Mouse (Mus musculus) embryonic facial prominence, embryonic 15.5 days (tissue): ENCODE data around the gene Phactr4. TPM values are rescaled to one million over a fixed set of nuclear protein-coding genes. Genes with fewer than 3 reads are reported as not detected.
A peak's percentile ranks its signal among the peaks of the same experiment; 100 is the strongest.

Experiments
- ATAC-seq: fragments of 200-750 bp; cut with Nextera tagmentation; 2 replicates; pipeline ENCODE4 v1.8.0; 2017; ENCODE audit warnings: low read depth, moderate TSS enrichment; ENCODE audit not compliant: insufficient number of reproducible peaks, low FRiP score, low TSS enrichment
- H3K27ac ChIP-seq: fragments of 300-500 bp; sonication (generic); replicated peaks from 2 replicates; pipeline ENCODE4 v1.5.1; 2015; ENCODE audit warnings: mild to moderate bottlenecking, inconsistent platforms
- H3K27me3 ChIP-seq: fragments of 300-500 bp; sonication (generic); 2 replicates; pipeline ENCODE4 v1.6.1; 2015; ENCODE audit warnings: inconsistent platforms
- H3K36me3 ChIP-seq: fragments of 300-500 bp; sonication (generic); 2 replicates; pipeline ENCODE4 v1.6.1; 2015; ENCODE audit warnings: mild to moderate bottlenecking, inconsistent platforms
- H3K4me1 ChIP-seq: fragments of 300-500 bp; sonication (generic); 2 replicates; pipeline ENCODE4 v1.6.1; 2015; ENCODE audit warnings: inconsistent platforms
- H3K4me2 ChIP-seq: fragments of 300-500 bp; sonication (generic); replicated peaks from 2 replicates; pipeline ENCODE4 v1.6.1; 2015; ENCODE audit warnings: mild to moderate bottlenecking, inconsistent platforms
- H3K4me3 ChIP-seq: fragments of 300-500 bp; sonication (generic); replicated peaks from 2 replicates; pipeline ENCODE4 v1.5.1; 2015; ENCODE audit warnings: mild to moderate bottlenecking, inconsistent platforms
- H3K9ac ChIP-seq: fragments of 300-500 bp; sonication (generic); 2 replicates; pipeline ENCODE4 v1.6.1; 2015; ENCODE audit warnings: inconsistent platforms
- H3K9me3 ChIP-seq: fragments of 300-500 bp; sonication (generic); replicated peaks from 2 replicates; pipeline ENCODE4 v1.6.1; 2016; ENCODE audit warnings: inconsistent platforms
- WGBS: fragments of 180-500 bp; shearing (Covaris S2); methylation state at CpG from one replicate; pipeline ENCODE4 v1.1.7; 2015; 5-methylcytosine and 5-hydroxymethylcytosine counted together
- polyA plus RNA-seq: library from polyadenylated mRNA; unstranded; fragments of >200 nt; fragmentation: Nextera tagmentation; extraction: Ambion mirVana; gene quantifications from 2 replicates; pipeline ENCODE4 v1.2.1, GENCODE M21; 2015

The Phactr4 gene
- polyA plus RNA-seq, 1 experiment from 2014 or later, result 21.8 TPM

GRCm38 (mm10) chr4:132411322-132412094, 10.8 kb downstream of the Phactr4 start:
- ATAC-seq, result no peak
- H3K27me3 ChIP-seq, result no peaks in the 10 kb centered on the region
- H3K4me2 ChIP-seq, result no peak overlapping the region
- 57% methylated on average over 8 of the region's 8 CpGs for WGBS
- H3K9me3 ChIP-seq, result no peaks in the 10 kb centered on the region
- no peak overlapping the region for H3K4me3 ChIP-seq
- no peaks in the 10 kb centered on the region for H3K4me1 ChIP-seq
- peaks cover 6% of the 10 kb centered on the region; the same call in 1 of the 2 replicates for H3K36me3 ChIP-seq
- no peak overlapping the region for H3K9ac ChIP-seq
- no peak overlapping the region; the same call in 1 of the 2 replicates for H3K27ac ChIP-seq

- H3K9me3 ChIP-seq, result no peaks in the 10 kb centered on the region
- no peak for ATAC-seq
- H3K27ac ChIP-seq, result no peak overlapping the region
- no peaks in the 10 kb centered on the region for H3K27me3 ChIP-seq
- H3K36me3 ChIP-seq, result peaks cover 6% of the 10 kb centered on the region; the same call in 1 of the 2 replicates
- H3K4me3 ChIP-seq, result no peak overlapping the region
- H3K4me1 ChIP-seq, result no peaks in the 10 kb centered on the region
- 86% methylated on average over 4 of the region's 4 CpGs for WGBS
- no peak overlapping the region for H3K9ac ChIP-seq
- H3K4me2 ChIP-seq, result no peak overlapping the region
These were observed 12.6 kb downstream of the Phactr4 start for GRCm38 (mm10) chr4:132409587-132410229.

GRCm38 (mm10) chr4:132406393-132407189, 15.7 kb downstream of the Phactr4 start:
- H3K4me3 ChIP-seq, result no peak overlapping the region
- no peak overlapping the region for H3K4me2 ChIP-seq
- ATAC-seq, result no peak
- H3K27ac ChIP-seq, result no peak overlapping the region
- no peaks in the 10 kb centered on the region for H3K36me3 ChIP-seq
- no peaks in the 10 kb centered on the region for H3K9me3 ChIP-seq
- H3K27me3 ChIP-seq, result no peaks in the 10 kb centered on the region
- WGBS, result 78% methylated on average over 13 of the region's 13 CpGs
- no peaks in the 10 kb centered on the region; the same call in 1 of the 2 replicates for H3K4me1 ChIP-seq
- H3K9ac ChIP-seq, result no peak overlapping the region

GRCm38 (mm10) chr4:132404588-132404987, 17.7 kb downstream of the Phactr4 start:
- no peak overlapping the region for H3K4me2 ChIP-seq
- 81% methylated on average over 5 of the region's 5 CpGs for WGBS
- no peak for ATAC-seq

GRCm38 (mm10) chr4:132403063-132403660, 19.1 kb downstream of the Phactr4 start:
- H3K4me2 ChIP-seq, result no peak overlapping the region

More at GRCm38 (mm10) chr4:132404588-132404987, 17.7 kb downstream of the Phactr4 start:
- no peaks in the 10 kb centered on the region for H3K27me3 ChIP-seq
- no peaks in the 10 kb centered on the region for H3K36me3 ChIP-seq
- no peak overlapping the region for H3K4me3 ChIP-seq
- H3K9ac ChIP-seq, result no peak overlapping the region
- H3K9me3 ChIP-seq, result no peaks in the 10 kb centered on the region
- H3K27ac ChIP-seq, result no peak overlapping the region
- H3K4me1 ChIP-seq, result no peaks in the 10 kb centered on the region; the same call in 1 of the 2 replicates

GRCm38 (mm10) chr4:132401016-132401415, 21.3 kb downstream of the Phactr4 start:
- Histone ChIP-seq H3K4me1 (peaks cover 25% of the 10 kb centered on the region), H3K9ac (no peak overlapping the region), H3K27ac (no peak overlapping the region), H3K9me3 (no peaks in the 10 kb centered on the region), H3K4me2 (no peak overlapping the region), H3K4me3 (no peak overlapping the region), H3K27me3 (no peaks in the 10 kb centered on the region), H3K36me3 (no peaks in the 10 kb centered on the region)
- ATAC-seq, result no peak
- WGBS, result 92% methylated on average over 9 of the region's 9 CpGs

More at GRCm38 (mm10) chr4:132403063-132403660, 19.1 kb downstream of the Phactr4 start:
- Histone ChIP-seq H3K36me3 (no peaks in the 10 kb centered on the region), H3K27ac (0 out of 2 replicates have a peak overlapping the region, but pooled peaks have one; percentile 17), H3K4me1 (peaks cover 13% of the 10 kb centered on the region), H3K9me3 (no peaks in the 10 kb centered on the region), H3K4me3 (no peak overlapping the region), H3K9ac (no peak overlapping the region), H3K27me3 (no peaks in the 10 kb centered on the region)
- 59% methylated on average over 5 of the region's 5 CpGs for WGBS
- no peak for ATAC-seq

GRCm38 (mm10) chr4:132398863-132399262, 23.4 kb downstream of the Phactr4 start:
- no peak for ATAC-seq
- no peaks in the 10 kb centered on the region for H3K36me3 ChIP-seq
- WGBS, result 24% methylated on average over 5 of the region's 5 CpGs

GRCm38 (mm10) chr4:132398045-132398774, 24.1 kb downstream of the Phactr4 start:
- Histone ChIP-seq H3K4me3 (peak overlapping the region; percentile 36), H3K27me3 (no peaks in the 10 kb centered on the region), H3K9me3 (no peaks in the 10 kb centered on the region), H3K4me2 (peak overlapping the region; percentile 48), H3K27ac (peak overlapping the region; percentile 85), H3K9ac (no peak overlapping the region), H3K36me3 (no peaks in the 10 kb centered on the region), H3K4me1 (peaks cover 25% of the 10 kb centered on the region)
- peak; percentile 85 for ATAC-seq
- 21% methylated on average over 11 of the region's 11 CpGs for WGBS

More at GRCm38 (mm10) chr4:132398863-132399262, 23.4 kb downstream of the Phactr4 start:
- H3K27me3 ChIP-seq, result no peaks in the 10 kb centered on the region
- peaks cover 25% of the 10 kb centered on the region for H3K4me1 ChIP-seq
- no peak overlapping the region for H3K4me2 ChIP-seq
- H3K9me3 ChIP-seq, result no peaks in the 10 kb centered on the region
- H3K27ac ChIP-seq, result peak overlapping the region; percentile 85; the same call in 1 of the 2 replicates
- no peak overlapping the region for H3K9ac ChIP-seq
- no peak overlapping the region for H3K4me3 ChIP-seq

- 88% methylated on average over 3 of the region's 3 CpGs for WGBS
- Histone ChIP-seq H3K4me3 (no peak overlapping the region), H3K4me2 (0 out of 2 replicates have a peak overlapping the region, but pooled peaks have one; percentile 12)
These were observed 25.2 kb downstream of the Phactr4 start for GRCm38 (mm10) chr4:132397120-132397519.

GRCm38 (mm10) chr4:132396251-132396650, 26.0 kb downstream of the Phactr4 start:
- Histone ChIP-seq H3K9ac (no peak overlapping the region), H3K27me3 (no peaks in the 10 kb centered on the region), H3K4me2 (no peak overlapping the region), H3K36me3 (no peaks in the 10 kb centered on the region), H3K4me1 (peaks cover 25% of the 10 kb centered on the region), H3K9me3 (no peaks in the 10 kb centered on the region), H3K27ac (no peak overlapping the region), H3K4me3 (no peak overlapping the region)
- WGBS, result 92% methylated on average over 7 of the region's 7 CpGs
- ATAC-seq, result no peak

More at GRCm38 (mm10) chr4:132397120-132397519, 25.2 kb downstream of the Phactr4 start:
- H3K36me3 ChIP-seq, result no peaks in the 10 kb centered on the region
- H3K9ac ChIP-seq, result no peak overlapping the region
- no peaks in the 10 kb centered on the region for H3K27me3 ChIP-seq
- ATAC-seq, result no peak
- no peaks in the 10 kb centered on the region for H3K9me3 ChIP-seq
- H3K4me1 ChIP-seq, result peaks cover 25% of the 10 kb centered on the region
- no peak overlapping the region for H3K27ac ChIP-seq
